ENCODE assay signal across 8 mouse cellular contexts in the genomic region with DNA sequence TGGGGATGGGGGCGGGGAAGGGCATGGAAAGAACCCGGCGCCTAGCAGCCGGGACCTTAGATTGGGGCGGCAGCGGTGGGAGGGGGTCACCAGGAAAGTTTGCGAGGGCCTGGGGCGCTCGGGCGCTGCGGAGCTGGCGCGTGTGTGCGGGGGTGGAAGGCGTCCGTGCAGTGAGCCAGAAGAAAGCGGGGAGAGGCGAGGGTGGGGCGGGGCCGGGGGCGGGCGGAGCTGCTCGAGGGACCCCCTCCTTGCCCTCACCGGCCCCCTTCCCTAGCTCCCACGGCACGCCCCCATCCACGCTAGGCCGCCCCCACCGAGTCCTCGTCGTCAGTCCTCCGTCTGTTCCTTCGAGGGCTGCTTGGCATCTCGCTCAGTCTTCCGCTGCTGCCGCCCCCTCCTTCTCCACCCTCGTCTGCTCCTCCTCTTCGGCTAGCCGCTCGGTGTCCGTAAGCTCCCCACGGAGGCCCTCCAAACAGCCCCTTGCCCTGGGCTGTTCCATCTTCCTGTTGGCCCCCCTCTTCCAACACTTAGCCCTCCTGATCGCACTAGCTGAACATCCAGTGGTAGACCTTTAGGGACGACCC. TPM values are rescaled to one million over a fixed set of nuclear protein-coding genes. Genes with fewer than 3 reads are reported as not detected.
DNase-seq lines count a peak whose midpoint lies in the region; ATAC-seq and TF ChIP-seq lines count a peak whose summit lies in the region.

No protein-coding gene starts in this region.

- no peaks in the 10 kb centered on the region for H3K9me3 ChIP-seq in CH12.LX (replicated peaks; ENCODE audit: low read length)
- H3K9me3 ChIP-seq in forebrain, embryonic 14.5 days (replicated peaks; ENCODE audit: control insufficient read depth, low read length): no peaks in the 10 kb centered on the region
- no peaks in the 10 kb centered on the region for H3K9me3 ChIP-seq in neural tube, embryonic 14.5 days (ENCODE audit: control insufficient read depth, low read length)

- peak overlapping the region; percentile 53 for H3K4me2 ChIP-seq in CH12.LX (ENCODE audit: insufficient read depth, low read depth, poor library complexity, severe bottlenecking)
- H3K4me2 ChIP-seq in forebrain, embryonic 14.5 days (ENCODE audit: low read length): peak overlapping the region; percentile 71
- peak overlapping the region; percentile 73 for H3K4me2 ChIP-seq in neural tube, embryonic 14.5 days (ENCODE audit: low read depth, low read length)

- no peak for TF ChIP-seq EP300 in CH12.LX (IDR thresholded peaks at IDR 0.05; ENCODE audit: low read length)

- WGBS in forebrain, embryonic 14.5 days: under 1% methylated on average over 34 of the region's 44 CpGs
- 0% methylated on average over 25 of the region's 44 CpGs for WGBS in neural tube, embryonic 14.5 days

- no peaks in the 10 kb centered on the region for H3K79me2 ChIP-seq in CH12.LX (replicated peaks; ENCODE audit: control insufficient read depth, extremely low read depth, insufficient read depth, poor library complexity, severe bottlenecking)

- TF ChIP-seq CTCF in CH12.LX (conservative IDR thresholded peaks at IDR 0.05 in 1 of 2, IDR thresholded peaks at IDR 0.05 in 1 of 2; ENCODE audit: low read depth in 2 of 2, low read length in 2 of 2): no peak

- in situ Hi-C loops in CH12.LX (cut with MboI; ENCODE audit: low pct_ligation_motif_present, low pct_unique_long_range_greater_than_20kb, low sequenced_read_pairs): no loop called here

- TF ChIP-seq POLR2A in CH12.LX (IDR thresholded peaks at IDR 0.05; ENCODE audit: low read depth, low read length): no peak

- intact Hi-C loops in heart, postnatal 14 days (cut with DNase I): no loop called here

- H3K9ac ChIP-seq in CH12.LX (ENCODE audit: insufficient read depth, low read depth): peak overlapping the region; percentile 84
- peak overlapping the region; percentile 78 for H3K9ac ChIP-seq in forebrain, embryonic 14.5 days (ENCODE audit: low read length)
- peak overlapping the region; percentile 68 for H3K9ac ChIP-seq in neural tube, embryonic 14.5 days (replicated peaks; ENCODE audit: low read depth, low read length)

- DNase-seq in CH12.LX (ENCODE audit: extremely low read depth): no peak
- peak; percentile 80 for DNase-seq in forebrain, embryonic 14.5 days (ENCODE audit: low spot score)
- DNase-seq in heart, postnatal 14 days: peak; percentile 79 to 81
- DNase-seq in layer of hippocampus, adult 11-12 months (ENCODE audit: low spot score): peak; percentile 71
- peak; percentile 78 to 81 for DNase-seq in lung, adult 18-20 months
- peak; percentile 60 to 65 for DNase-seq in thymus, adult 18-20 months

- dilution Hi-C loops in CH12.LX (cut with MboI; ENCODE audit: extremely low pct_ligation_motif_present, extremely low pct_unique_long_range_greater_than_20kb, low sequenced_read_pairs): no loop called here

- no peaks in the 10 kb centered on the region for H3K27me3 ChIP-seq in CH12.LX (replicated peaks)
- no peaks in the 10 kb centered on the region for H3K27me3 ChIP-seq in forebrain, embryonic 14.5 days (replicated peaks; ENCODE audit: control insufficient read depth, insufficient read depth, low read length)
- no peaks in the 10 kb centered on the region for H3K27me3 ChIP-seq in neural tube, embryonic 14.5 days (ENCODE audit: control insufficient read depth, insufficient read depth, low read length)

- peak; percentile 27 for ATAC-seq in cerebellum, adult (ENCODE audit: insufficient number of reproducible peaks, low FRiP score, low TSS enrichment)
- peak; percentile 75 for ATAC-seq in forebrain, embryonic 14.5 days
- peak; percentile 78 for ATAC-seq in neural tube, embryonic 14.5 days (ENCODE audit: low read depth)

- peaks cover 32 to 55% of the 10 kb centered on the region in 2 experiments for H3K36me3 ChIP-seq in CH12.LX (replicated peaks in 1 of 2; ENCODE audit: control insufficient read depth in 1 of 2, insufficient read depth in 1 of 2, low read length in 1 of 2)
- H3K36me3 ChIP-seq in forebrain, embryonic 14.5 days (ENCODE audit: control insufficient read depth, insufficient read depth, low read length): peaks cover 59% of the 10 kb centered on the region
- H3K36me3 ChIP-seq in neural tube, embryonic 14.5 days (ENCODE audit: control insufficient read depth, insufficient read depth, low read length): peaks cover 41% of the 10 kb centered on the region

- H3K4me3 ChIP-seq in CH12.LX (replicated peaks in 1 of 3; ENCODE audit: low read depth in 2 of 3, low read length in 2 of 3, poor library complexity in 1 of 3): peak overlapping the region; percentile 30 to 67 (median 54)
- H3K4me3 ChIP-seq in forebrain, embryonic 14.5 days (ENCODE audit: low read depth, low read length): peak overlapping the region; percentile 70
- peak overlapping the region; percentile 55 for H3K4me3 ChIP-seq in neural tube, embryonic 14.5 days (ENCODE audit: low read depth, low read length)

- H3K4me1 ChIP-seq in CH12.LX (ENCODE audit: control insufficient read depth in 1 of 2, insufficient read depth in 2 of 2): peaks cover 7 to 54% of the 10 kb centered on the region in 2 experiments
- H3K4me1 ChIP-seq in forebrain, embryonic 14.5 days (ENCODE audit: control insufficient read depth, insufficient read depth, low read length): peaks cover 28% of the 10 kb centered on the region
- H3K4me1 ChIP-seq in neural tube, embryonic 14.5 days (ENCODE audit: control insufficient read depth, insufficient read depth, low read length): peaks cover 31% of the 10 kb centered on the region

- TF ChIP-seq RAD21 in CH12.LX (IDR thresholded peaks at IDR 0.05; ENCODE audit: low read depth, low read length): no peak

- no peak overlapping the region for H3K27ac ChIP-seq in CH12.LX (ENCODE audit: insufficient read depth, low read depth)
- peak overlapping the region; percentile 89 for H3K27ac ChIP-seq in forebrain, embryonic 14.5 days (ENCODE audit: low read depth, low read length)
- peak overlapping the region; percentile 87 for H3K27ac ChIP-seq in neural tube, embryonic 14.5 days (ENCODE audit: low read depth, low read length)

TF ChIP-seq in CH12.LX, 34 proteins besides CTCF, POLR2A, EP300 and RAD21:
- TF ChIP-seq ZC3H11A (IDR thresholded peaks at IDR 0.05; ENCODE audit: low read depth, low read length) (no peak), POLR2AphosphoS2 (IDR thresholded peaks at IDR 0.05; ENCODE audit: low read depth, low read length) (no peak), ZKSCAN1 (IDR thresholded peaks at IDR 0.05; ENCODE audit: borderline replicate concordance, low read depth, low read length) (no peak), TBP (conservative IDR thresholded peaks at IDR 0.05; ENCODE audit: low read depth, low read length) (no peak), ETS1 (conservative IDR thresholded peaks at IDR 0.05; ENCODE audit: low read depth, low read length) (no peak), USF1 (IDR thresholded peaks at IDR 0.05; ENCODE audit: low read depth, low read length) (no peak), UBTF (IDR thresholded peaks at IDR 0.05; ENCODE audit: low read depth, low read length) (no peak), CHD2 (IDR thresholded peaks at IDR 0.05; ENCODE audit: low read length) (no peak), BHLHE40 (IDR thresholded peaks at IDR 0.05; ENCODE audit: low read depth, low read length) (no peak), NELFE (IDR thresholded peaks at IDR 0.05; ENCODE audit: low read depth, low read length) (no peak), USF2 (conservative IDR thresholded peaks at IDR 0.05; ENCODE audit: low read depth, low read length) (no peak), IRF4 (IDR thresholded peaks at IDR 0.05; ENCODE audit: low read depth, low read length) (no peak), ZMIZ1 (IDR thresholded peaks at IDR 0.05; ENCODE audit: low read depth, low read length) (no peak), SMC3 (IDR thresholded peaks at IDR 0.05; ENCODE audit: low read depth, low read length) (no peak)

RNA-seq across cellular contexts. Expression of a gene that starts 0.4 kb away (rescaled TPM):
- 3.8 and 7.5 TPM in 2 replicates for total RNA-seq in CH12.LX (2012; rRNA removed)
- 1.5 TPM in 2 replicates for total RNA-seq in CH12.LX (2014; rRNA removed)
- polyA plus RNA-seq in CH12.LX (2012; ENCODE audit: insufficient read length, low read depth): 3.9 and 4.0 TPM in 2 replicates
- 6.7 and 10.6 TPM in 2 replicates for polyA plus RNA-seq in forebrain, embryonic 14.5 days (2014; fragmentation: Nextera tagmentation; extraction: Ambion mirVana)
- total RNA-seq in heart, postnatal 14 days (2021): 10 to 100 TPM; 84.7 to 87.5 TPM
- 6.8 and 10.6 TPM in 2 replicates for polyA plus RNA-seq in neural tube, embryonic 14.5 days (2014; fragmentation: Nextera tagmentation; extraction: Ambion mirVana)

RNA-seq across cellular contexts. Expression of a gene that starts 11.0 kb away (rescaled TPM):
- 2.4 and 7.1 TPM in 2 replicates for total RNA-seq in CH12.LX (2012; rRNA removed)
- total RNA-seq in CH12.LX (2014; rRNA removed): 1.7 and 2.2 TPM in 2 replicates
- polyA plus RNA-seq in CH12.LX (2012; ENCODE audit: insufficient read length, low read depth): 3.7 and 4.7 TPM in 2 replicates
- 0.30 and 0.36 TPM in 2 replicates for polyA plus RNA-seq in forebrain, embryonic 14.5 days (2014; fragmentation: Nextera tagmentation; extraction: Ambion mirVana)
- total RNA-seq in heart, postnatal 14 days (2021): under 1 TPM; 0.14 to 0.24 TPM
- 0.94 and 22.0 TPM in 2 replicates for polyA plus RNA-seq in neural tube, embryonic 14.5 days (2014; fragmentation: Nextera tagmentation; extraction: Ambion mirVana)

RNA-seq across cellular contexts. Expression of a gene that starts 11.2 kb away (rescaled TPM):
- total RNA-seq in CH12.LX (2012; rRNA removed) (241 and 287 TPM in 2 replicates), CH12.LX (2014; rRNA removed) (287 and 297 TPM in 2 replicates)
- 437 and 585 TPM in 2 replicates for polyA plus RNA-seq in CH12.LX (2012; ENCODE audit: insufficient read length, low read depth)
- 240 and 254 TPM in 2 replicates for polyA plus RNA-seq in forebrain, embryonic 14.5 days (2014; fragmentation: Nextera tagmentation; extraction: Ambion mirVana)
- 10 to 100 TPM; 43.7 to 46.1 TPM for total RNA-seq in heart, postnatal 14 days (2021)
- polyA plus RNA-seq in neural tube, embryonic 14.5 days (2014; fragmentation: Nextera tagmentation; extraction: Ambion mirVana): 152 and 178 TPM in 2 replicates

Comparison
In these comparisons a context has a peak if more than half of its experiments do, and no peak if none do; other contexts are left out.
1. ATAC-seq: peak in every context shown above with its lines; median percentile 78 in neural tube, embryonic 14.5 days; 75 in forebrain, embryonic 14.5 days; 27 in cerebellum, adult.